In genomic region chr12:87198792-87199191, GRCm38 (mm10) we compare ENCODE assay signal across 8 mouse cellular contexts. TPM values are rescaled to one million over a fixed set of nuclear protein-coding genes. Genes with fewer than 3 reads are reported as not detected.
DNase-seq lines count a peak whose midpoint lies in the region; ATAC-seq lines count a peak whose summit lies in the region.

No protein-coding gene starts in this region.

- no peak overlapping the region for H3K4me3 ChIP-seq in lung, embryonic 16.5 days (ENCODE audit: low read length)
- peak overlapping the region; percentile 89 for H3K4me3 ChIP-seq in limb, embryonic 10.5 days
- H3K4me3 ChIP-seq in neural tube, embryonic 15.5 days (replicated peaks) = peak overlapping the region; percentile 65

- ATAC-seq in lung, embryonic 16.5 days (ENCODE audit: low read depth) = no peak
- no peak for ATAC-seq in neural tube, embryonic 15.5 days (ENCODE audit: low FRiP score)

- no peaks in the 10 kb centered on the region for H3K36me3 ChIP-seq in lung, embryonic 16.5 days (ENCODE audit: control insufficient read depth, insufficient read depth, low read length)
- H3K36me3 ChIP-seq in limb, embryonic 10.5 days = no peaks in the 10 kb centered on the region
- no peaks in the 10 kb centered on the region for H3K36me3 ChIP-seq in neural tube, embryonic 15.5 days

- H3K27ac ChIP-seq in lung, embryonic 16.5 days (ENCODE audit: low read length) = no peak overlapping the region
- no peak overlapping the region for H3K27ac ChIP-seq in limb, embryonic 10.5 days
- H3K27ac ChIP-seq in neural tube, embryonic 15.5 days (replicated peaks) = no peak overlapping the region

- 50% methylated on average over 6 of the region's 6 CpGs for WGBS in lung, embryonic 16.5 days
- WGBS in limb, embryonic 10.5 days = 67% methylated on average over 6 of the region's 6 CpGs
- 38% methylated on average over 6 of the region's 6 CpGs for WGBS in neural tube, embryonic 15.5 days

- peak; percentile 23 for DNase-seq in adrenal gland, postnatal 14 days
- no peak for DNase-seq in adrenal gland, postnatal 4 days (ENCODE audit: low spot score in 2 of 2)
- no peak for DNase-seq in lung, adult 18-20 months
- DNase-seq in limb, embryonic 10.5 days (ENCODE audit: low spot score) = no peak
- DNase-seq in embryo, embryonic 9.5 days (ENCODE audit: extremely low spot score) = no peak
- no peak for DNase-seq in ovary, postnatal 14 days (ENCODE audit: low spot score)

- H3K9ac ChIP-seq in lung, embryonic 16.5 days (ENCODE audit: low read length) = no peak overlapping the region; the same call in 1 of the 2 replicates
- peak overlapping the region; percentile 84 for H3K9ac ChIP-seq in neural tube, embryonic 15.5 days (replicated peaks)

- no peaks in the 10 kb centered on the region for H3K9me3 ChIP-seq in lung, embryonic 16.5 days (ENCODE audit: control insufficient read depth, low read length)
- no peaks in the 10 kb centered on the region for H3K9me3 ChIP-seq in limb, embryonic 10.5 days (replicated peaks)
- H3K9me3 ChIP-seq in neural tube, embryonic 15.5 days (replicated peaks) = no peaks in the 10 kb centered on the region

- H3K27me3 ChIP-seq in lung, embryonic 16.5 days (ENCODE audit: control insufficient read depth, insufficient read depth, low read depth, low read length) = no peaks in the 10 kb centered on the region
- no peaks in the 10 kb centered on the region for H3K27me3 ChIP-seq in limb, embryonic 10.5 days (ENCODE audit: low read depth, poor library complexity, severe bottlenecking)
- H3K27me3 ChIP-seq in neural tube, embryonic 15.5 days (replicated peaks) = no peaks in the 10 kb centered on the region

- peak overlapping the region; percentile 86 for H3K4me2 ChIP-seq in lung, embryonic 16.5 days (ENCODE audit: low read depth, low read length)
- peak overlapping the region; percentile 79 for H3K4me2 ChIP-seq in neural tube, embryonic 15.5 days

- H3K4me1 ChIP-seq in lung, embryonic 16.5 days (replicated peaks; ENCODE audit: control insufficient read depth, insufficient read depth, low read length) = peaks cover 7% of the 10 kb centered on the region
- peaks cover 13% of the 10 kb centered on the region; the same call in 1 of the 2 replicates for H3K4me1 ChIP-seq in limb, embryonic 10.5 days
- H3K4me1 ChIP-seq in neural tube, embryonic 15.5 days = peaks cover 15% of the 10 kb centered on the region

RNA-seq across cellular contexts. Expression of gene Samd15, which starts 0.7 kb away (rescaled TPM):
- total RNA-seq in adrenal gland, postnatal 14 days (2021) = 2.0 and 2.7 TPM in 2 replicates
- total RNA-seq in adrenal gland, postnatal 4 days (2021) = 1 to 10 TPM; 3.0 to 3.2 TPM
- 1.5 and 1.8 TPM in 2 replicates for polyA plus RNA-seq in lung, embryonic 16.5 days (2015; fragmentation: Nextera tagmentation; extraction: Ambion mirVana)
- polyA plus RNA-seq in limb, embryonic 10.5 days (2016; fragmentation: Nextera tagmentation; extraction: Ambion mirVana) = 0.91 and 1.6 TPM in 2 replicates
- polyA plus RNA-seq in neural tube, embryonic 15.5 days (2015; fragmentation: Nextera tagmentation; extraction: Ambion mirVana) = 2.5 TPM in 2 replicates

RNA-seq across cellular contexts. Expression of gene Tmed8, which starts 1.5 kb away (rescaled TPM):
- total RNA-seq in adrenal gland, postnatal 14 days (2021) = 22.6 and 23.4 TPM in 2 replicates
- total RNA-seq in adrenal gland, postnatal 4 days (2021) = 10 to 100 TPM; 25.3 to 28.1 TPM
- polyA plus RNA-seq in lung, embryonic 16.5 days (2015; fragmentation: Nextera tagmentation; extraction: Ambion mirVana) = 2.4 and 2.7 TPM in 2 replicates
- polyA plus RNA-seq in limb, embryonic 10.5 days (2016; fragmentation: Nextera tagmentation; extraction: Ambion mirVana) = 2.5 and 2.8 TPM in 2 replicates
- polyA plus RNA-seq in neural tube, embryonic 15.5 days (2015; fragmentation: Nextera tagmentation; extraction: Ambion mirVana) = 4.4 and 4.6 TPM in 2 replicates

RNA-seq across cellular contexts. Expression of gene Noxred1, which starts 39.7 kb away (rescaled TPM):
- 0.33 and 0.90 TPM in 2 replicates for total RNA-seq in adrenal gland, postnatal 14 days (2021)
- total RNA-seq in adrenal gland, postnatal 4 days (2021) = under 1 TPM; 0.17 to 0.51 TPM
- 0.55 and 0.57 TPM in 2 replicates for polyA plus RNA-seq in lung, embryonic 16.5 days (2015; fragmentation: Nextera tagmentation; extraction: Ambion mirVana)
- 0.59 and 0.94 TPM in 2 replicates for polyA plus RNA-seq in limb, embryonic 10.5 days (2016; fragmentation: Nextera tagmentation; extraction: Ambion mirVana)
- 1.0 and 1.5 TPM in 2 replicates for polyA plus RNA-seq in neural tube, embryonic 15.5 days (2015; fragmentation: Nextera tagmentation; extraction: Ambion mirVana)

RNA-seq across cellular contexts. Expression of gene Pomt2, which starts 51.0 kb away (rescaled TPM):
- total RNA-seq in adrenal gland, postnatal 14 days (2021) = 13.2 and 14.7 TPM in 2 replicates
- 10 to 100 TPM; 13.4 to 16.7 TPM for total RNA-seq in adrenal gland, postnatal 4 days (2021)
- 15.6 and 15.9 TPM in 2 replicates for polyA plus RNA-seq in lung, embryonic 16.5 days (2015; fragmentation: Nextera tagmentation; extraction: Ambion mirVana)
- 15.7 and 18.7 TPM in 2 replicates for polyA plus RNA-seq in limb, embryonic 10.5 days (2016; fragmentation: Nextera tagmentation; extraction: Ambion mirVana)
- 13.4 and 13.8 TPM in 2 replicates for polyA plus RNA-seq in neural tube, embryonic 15.5 days (2015; fragmentation: Nextera tagmentation; extraction: Ambion mirVana)

RNA-seq across cellular contexts. Expression of gene Gstz1, which starts 51.8 kb away (rescaled TPM):
- total RNA-seq in adrenal gland, postnatal 14 days (2021) = 86.3 and 153 TPM in 2 replicates
- 100 to 1,000 TPM in 1 of 2 experiments, 10 to 100 TPM in 1; 83.6 to 106 TPM for total RNA-seq in adrenal gland, postnatal 4 days (2021)
- 42.6 and 44.2 TPM in 2 replicates for polyA plus RNA-seq in lung, embryonic 16.5 days (2015; fragmentation: Nextera tagmentation; extraction: Ambion mirVana)
- polyA plus RNA-seq in limb, embryonic 10.5 days (2016; fragmentation: Nextera tagmentation; extraction: Ambion mirVana) = 25.6 and 31.3 TPM in 2 replicates
- polyA plus RNA-seq in neural tube, embryonic 15.5 days (2015; fragmentation: Nextera tagmentation; extraction: Ambion mirVana) = 25.1 and 28.4 TPM in 2 replicates
